Mouse (Mus musculus) ES-E14 (cell line): ENCODE data around the gene Defb36.

ENCODE experiments used
- CHD2 ChIP-seq: IDR thresholded peaks from 2 replicates; pipeline ENCODE4 v1.6.1; 2014; ENCODE audit warnings: mild to moderate bottlenecking, low read depth, low read length, inconsistent platforms
- MAFK ChIP-seq: IDR thresholded peaks from 2 replicates; pipeline ENCODE4 v1.6.1; 2014; ENCODE audit warnings: mild to moderate bottlenecking, low read depth, low read length, inconsistent platforms; ENCODE audit not compliant: insufficient read depth
- ZC3H11A ChIP-seq: IDR thresholded peaks from 2 replicates; pipeline ENCODE4 v1.6.1; 2012; ENCODE audit warnings: low read depth, mild to moderate bottlenecking, inconsistent platforms, low read length, borderline replicate concordance

DNA sequence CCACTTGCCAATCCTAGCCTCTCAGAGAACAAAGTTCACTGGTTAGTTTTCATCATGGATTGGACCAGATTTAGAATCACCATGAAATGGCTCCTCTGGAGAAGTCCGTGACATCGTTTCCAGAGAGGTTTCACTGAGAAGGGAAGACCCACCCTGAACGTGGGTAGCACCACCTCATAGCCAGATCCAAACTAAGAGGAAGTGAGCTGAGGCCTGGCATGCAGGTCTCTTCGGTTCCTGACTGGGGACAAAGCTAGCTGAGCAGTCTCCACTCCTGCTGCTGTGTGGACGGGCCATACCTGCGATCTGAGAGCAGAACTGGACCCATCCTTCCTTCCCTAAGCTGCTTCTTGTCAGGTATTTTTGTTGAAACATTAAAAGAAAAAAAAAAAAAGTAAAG, 57.0 kb downstream of the Defb36 start:
- TF ChIP-seq CHD2 (no peak), ZC3H11A (no peak), MAFK (no peak)
